Mouse (Mus musculus): Measurements from ENCODE around the gene Spock3. TPM values are rescaled to one million over a fixed set of nuclear protein-coding genes. Genes with fewer than 3 reads are reported as not detected.

The Spock3 gene
- total RNA-seq (2023), result not detected

DNA sequence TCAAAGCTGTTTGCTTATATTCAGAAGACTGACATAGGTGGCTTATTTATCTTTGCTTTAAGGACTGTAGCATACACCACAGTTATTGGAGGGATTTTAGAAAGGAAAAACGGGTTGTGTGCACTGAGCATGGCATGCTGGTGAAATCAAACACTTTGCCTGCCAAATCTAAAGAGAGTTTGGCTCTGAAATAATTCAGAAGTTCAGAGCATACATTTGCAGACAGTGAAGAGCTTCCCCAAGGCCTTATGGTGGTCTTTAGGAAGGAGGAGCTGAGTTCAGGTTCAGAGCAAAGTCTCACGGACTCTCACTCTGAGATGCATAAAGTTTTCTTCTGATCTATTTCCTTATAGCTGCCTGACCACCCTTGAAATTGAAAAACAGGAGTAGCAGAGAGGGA lies at the start of gene Spock3:
Spock3 (plus strand) TSS at position 301 of the 400 bp plus-strand sequence.

Measured in CD4-positive naive resting alpha-beta T cell, adult 76 days (primary cell).